Mouse (Mus musculus) thymus, adult 2 months (tissue): ENCODE measurements around the gene Ankfn1.

Source experiments
- CTCF ChIP-seq: fragments of 200-500 bp; IDR thresholded peaks from 2 replicates; pipeline ENCODE4 v1.5.1; 2012; ENCODE audit warnings: mild to moderate bottlenecking, control low read depth, low read length, moderate library complexity, borderline replicate concordance; ENCODE audit not compliant: control insufficient read depth, poor library complexity, insufficient read depth; ENCODE audit errors: extremely low read depth
- POLR2A ChIP-seq: fragments of 200-500 bp; IDR thresholded peaks from 2 replicates; pipeline ENCODE4 v1.6.1; 2012; ENCODE audit warnings: mild to moderate bottlenecking, low read length, control low read depth, moderate library complexity; ENCODE audit not compliant: control insufficient read depth, poor library complexity, insufficient read depth; ENCODE audit errors: extremely low read depth

DNA sequence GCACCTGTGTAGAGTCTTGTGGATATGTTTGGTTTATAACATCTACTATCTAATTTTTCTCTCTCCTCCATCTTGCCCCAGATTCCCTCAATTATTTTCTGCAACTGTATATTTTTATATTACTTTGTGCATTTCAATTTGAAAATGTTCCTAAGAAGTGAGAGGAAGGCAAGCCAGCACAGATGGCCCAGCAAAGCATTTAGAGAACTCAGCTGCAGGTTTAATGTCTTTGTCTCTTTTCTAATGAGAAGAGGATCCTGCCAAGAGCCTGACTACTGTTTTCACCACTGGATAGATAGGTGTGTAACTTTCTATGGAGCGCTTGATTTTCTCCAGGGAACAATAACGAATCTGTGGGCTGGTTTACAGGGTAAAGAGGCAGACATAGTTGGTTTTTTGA is 161.6 kb downstream of the Ankfn1 start:
- TF ChIP-seq POLR2A, result no peak
- no peak for TF ChIP-seq CTCF
